Mouse (Mus musculus): ENCODE data around the gene Ccdc17. TPM values are rescaled to one million over a fixed set of nuclear protein-coding genes. Genes with fewer than 3 reads are reported as not detected.

The Ccdc17 gene
- total RNA-seq, 2 experiments from 2014 or later = 3.7 to 4.1 TPM

DNA sequence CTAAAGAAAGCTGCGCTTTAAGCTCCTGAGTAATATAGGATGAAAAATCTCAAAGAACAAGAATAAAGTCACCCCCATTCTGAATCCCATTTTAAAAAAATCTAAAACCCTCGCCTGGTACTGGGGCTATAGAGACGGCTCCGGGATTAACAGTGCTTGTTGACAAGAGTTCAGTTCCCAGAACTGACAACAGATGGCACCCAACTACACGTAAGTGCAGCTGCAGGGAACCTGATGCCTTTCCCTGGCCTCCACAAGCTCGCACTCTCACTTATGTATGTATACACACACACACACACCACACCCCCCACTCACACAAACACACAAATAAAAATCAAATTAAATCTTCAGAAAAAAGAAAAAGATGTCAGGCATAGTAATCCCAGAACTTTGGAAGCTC, 47.9 kb downstream of the Ccdc17 start:
- peak; percentile 25 to 48 for DNase-seq

DNA sequence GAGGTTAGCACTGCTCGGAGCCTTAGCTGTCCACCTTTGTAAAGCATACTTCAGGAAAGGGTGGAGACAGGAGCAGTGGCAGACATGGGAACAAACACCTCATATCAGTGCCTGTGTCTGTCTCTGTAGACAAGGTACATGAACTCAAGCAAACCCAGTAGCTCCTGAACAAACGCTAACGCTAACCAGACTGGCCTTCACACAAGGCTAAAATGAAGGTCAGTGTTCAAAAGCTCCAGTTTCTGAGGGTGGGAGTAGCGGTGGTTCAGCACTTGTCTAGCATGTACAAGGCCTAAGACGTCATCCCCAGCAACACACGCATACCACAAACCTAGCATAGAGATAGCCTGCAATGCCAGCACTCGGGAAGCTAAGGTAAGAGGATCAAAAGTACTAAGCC, 49.2 kb downstream of the Ccdc17 start:
- DNase-seq = no peak

DNA sequence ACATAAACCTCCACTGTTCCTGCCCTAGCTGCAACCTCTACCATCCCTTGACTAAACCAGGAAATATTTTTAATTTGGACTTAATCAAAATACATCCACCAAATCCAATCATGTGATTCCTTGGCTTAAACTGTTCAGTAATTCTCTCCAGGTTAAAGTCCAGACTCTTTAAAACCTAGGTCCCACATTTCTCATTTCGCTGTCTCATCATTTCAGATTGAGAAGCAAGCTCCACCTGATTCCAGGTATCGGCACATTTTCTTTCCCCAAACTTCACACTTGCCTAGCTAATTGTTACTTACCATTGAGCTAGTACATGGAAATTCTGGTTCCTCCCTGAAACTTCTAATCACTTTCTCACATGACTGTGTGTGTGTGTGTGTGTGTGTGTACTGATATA, 53.0 kb downstream of the Ccdc17 start:
- no peak for DNase-seq

Other genes with a start within 250 kb of the Ccdc17 start
- gene Mast2, start 132.5 kb upstream of the Ccdc17 start, total RNA-seq (2021) = 100 to 1,000 TPM; 105 to 111 TPM
- 10 to 100 TPM; 15.1 to 16.6 TPM for gene Ipp, start 89.1 kb upstream of the Ccdc17 start, total RNA-seq (2021)
- gene Tmem69, start 40.7 kb upstream of the Ccdc17 start, total RNA-seq (2021) = 10 to 100 TPM; 27.6 to 31.8 TPM
- 10 to 100 TPM; 64.1 to 70.0 TPM for gene Gpbp1l1, start 39.0 kb upstream of the Ccdc17 start, total RNA-seq (2021)
- 10 to 100 TPM; 14.5 to 16.2 TPM for gene Nasp, start 31.3 kb downstream of the Ccdc17 start, total RNA-seq (2021)
- gene Akr1a1, start 55.0 kb downstream of the Ccdc17 start, total RNA-seq (2021) = 100 to 1,000 TPM; 310 to 328 TPM
- gene Prdx1, start 88.9 kb downstream of the Ccdc17 start, total RNA-seq (2021) = 100 to 1,000 TPM; 463 to 542 TPM
- gene Mmachc, start 111.8 kb downstream of the Ccdc17 start, total RNA-seq (2021) = 10 to 100 TPM; 55.3 to 55.9 TPM
- gene Ccdc163, start 111.9 kb downstream of the Ccdc17 start, total RNA-seq (2021) = 1 to 10 TPM; 4.3 to 5.4 TPM
- 1 to 10 TPM; 1.9 to 2.0 TPM for gene Tesk2, start 124.3 kb downstream of the Ccdc17 start, total RNA-seq (2021)
- 1 to 10 TPM; 5.5 to 7.3 TPM for gene Toe1, start 211.0 kb downstream of the Ccdc17 start, total RNA-seq (2021)
- 1 to 10 TPM; 1.3 TPM for gene Mutyh, start 211.1 kb downstream of the Ccdc17 start, total RNA-seq (2021)
- gene Hpdl, start 225.1 kb downstream of the Ccdc17 start, total RNA-seq (2021) = 1 to 10 TPM; 3.5 to 3.7 TPM